Mouse (Mus musculus): ENCODE data around the gene Galr2. TPM values are rescaled to one million over a fixed set of nuclear protein-coding genes. Genes with fewer than 3 reads are reported as not detected.

Galr2 gene
- polyA plus RNA-seq, 1 experiment from 2014 or later = 0.21 TPM

DNA sequence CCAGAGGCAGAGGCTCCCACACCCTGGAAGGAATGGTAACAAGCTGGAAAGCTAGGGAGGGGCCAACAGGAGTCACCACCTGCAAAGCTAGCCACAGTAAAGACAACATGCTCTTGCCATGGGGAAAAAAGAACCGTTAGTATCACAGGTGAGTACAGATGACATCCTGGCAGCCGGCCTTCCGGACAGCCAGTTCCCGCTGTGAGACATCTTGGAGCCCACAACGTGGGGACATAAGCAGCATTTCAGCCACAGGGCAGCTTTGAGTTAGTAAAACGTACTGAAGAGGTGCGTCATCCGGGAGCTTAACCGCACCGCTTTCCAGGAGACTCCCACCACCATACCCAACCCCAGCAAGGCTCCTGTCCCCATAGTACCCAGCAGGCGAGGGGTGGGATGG lies 17.5 kb downstream of the Galr2 start:
- H3K27me3 ChIP-seq (ENCODE audit: insufficient read depth, poor library complexity, severe bottlenecking) = peaks cover 18% of the 10 kb centered on the region; the same call in 1 of the 2 replicates
- H3K4me1 ChIP-seq = peaks cover 21% of the 10 kb centered on the region
- no peak overlapping the region for H3K4me3 ChIP-seq
- 82% methylated on average over 11 of the region's 11 CpGs for WGBS
- H3K27ac ChIP-seq = no peak overlapping the region
- no peaks in the 10 kb centered on the region for H3K9me3 ChIP-seq
- DNase-seq (ENCODE audit: low spot score) = no peak
- peaks cover 94% of the 10 kb centered on the region for H3K36me3 ChIP-seq

GRCm38 (mm10) chr11:116298621-116299020 lies 17.9 kb downstream of the Galr2 start:
- Histone ChIP-seq H3K27me3 (ENCODE audit: insufficient read depth, poor library complexity, severe bottlenecking) (peaks cover 18% of the 10 kb centered on the region; the same call in 1 of the 2 replicates), H3K4me1 (peaks cover 19% of the 10 kb centered on the region), H3K9me3 (no peaks in the 10 kb centered on the region), H3K27ac (no peak overlapping the region), H3K36me3 (peaks cover 94% of the 10 kb centered on the region), H3K4me3 (no peak overlapping the region)
- no peak for DNase-seq (ENCODE audit: low spot score)
- WGBS = 83% methylated on average over 6 of the region's 6 CpGs

DNA sequence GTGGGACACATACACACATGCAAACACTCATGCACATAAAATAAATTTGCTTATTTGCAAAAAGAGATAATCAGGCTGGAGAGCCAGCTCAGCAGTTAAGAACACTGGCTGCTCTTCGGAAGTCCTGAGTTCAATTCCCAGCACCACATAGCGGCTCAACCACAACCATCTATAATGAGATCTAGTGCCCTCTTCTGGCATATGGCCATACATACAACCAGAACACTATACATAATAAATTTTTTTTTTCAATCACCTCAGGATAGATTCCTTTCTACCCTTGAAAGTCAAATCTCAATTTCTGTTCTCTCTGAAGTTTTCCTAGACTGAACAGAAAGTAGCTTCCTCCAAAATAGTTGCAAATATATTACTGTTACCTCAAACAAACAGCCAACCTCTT lies 24.7 kb downstream of the Galr2 start:
- 0 out of 2 replicates have a peak overlapping the region, but pooled peaks have one; percentile 96 for H3K4me3 ChIP-seq
- no peak for DNase-seq (ENCODE audit: low spot score)
- peaks cover 47% of the 10 kb centered on the region for H3K36me3 ChIP-seq
- WGBS = 91% methylated on average over 2 of the region's 2 CpGs
- no peaks in the 10 kb centered on the region for H3K27me3 ChIP-seq (ENCODE audit: insufficient read depth, poor library complexity, severe bottlenecking)
- no peaks in the 10 kb centered on the region for H3K9me3 ChIP-seq
- no peak overlapping the region for H3K27ac ChIP-seq
- peaks cover 9% of the 10 kb centered on the region for H3K4me1 ChIP-seq

- WGBS = 3% methylated on average over 53 of the region's 53 CpGs
- DNase-seq (ENCODE audit: low spot score) = peak; percentile 97
- H3K36me3 ChIP-seq = peaks cover 39% of the 10 kb centered on the region
- H3K4me1 ChIP-seq = peaks cover 9% of the 10 kb centered on the region
- peak overlapping the region; percentile 90 for H3K27ac ChIP-seq
- no peaks in the 10 kb centered on the region for H3K9me3 ChIP-seq
- H3K4me3 ChIP-seq = peak overlapping the region; percentile 96
- H3K27me3 ChIP-seq (ENCODE audit: insufficient read depth, poor library complexity, severe bottlenecking) = no peaks in the 10 kb centered on the region
These were observed 25.6 kb downstream of the Galr2 start for GRCm38 (mm10) chr11:116306126-116306982.

DNA sequence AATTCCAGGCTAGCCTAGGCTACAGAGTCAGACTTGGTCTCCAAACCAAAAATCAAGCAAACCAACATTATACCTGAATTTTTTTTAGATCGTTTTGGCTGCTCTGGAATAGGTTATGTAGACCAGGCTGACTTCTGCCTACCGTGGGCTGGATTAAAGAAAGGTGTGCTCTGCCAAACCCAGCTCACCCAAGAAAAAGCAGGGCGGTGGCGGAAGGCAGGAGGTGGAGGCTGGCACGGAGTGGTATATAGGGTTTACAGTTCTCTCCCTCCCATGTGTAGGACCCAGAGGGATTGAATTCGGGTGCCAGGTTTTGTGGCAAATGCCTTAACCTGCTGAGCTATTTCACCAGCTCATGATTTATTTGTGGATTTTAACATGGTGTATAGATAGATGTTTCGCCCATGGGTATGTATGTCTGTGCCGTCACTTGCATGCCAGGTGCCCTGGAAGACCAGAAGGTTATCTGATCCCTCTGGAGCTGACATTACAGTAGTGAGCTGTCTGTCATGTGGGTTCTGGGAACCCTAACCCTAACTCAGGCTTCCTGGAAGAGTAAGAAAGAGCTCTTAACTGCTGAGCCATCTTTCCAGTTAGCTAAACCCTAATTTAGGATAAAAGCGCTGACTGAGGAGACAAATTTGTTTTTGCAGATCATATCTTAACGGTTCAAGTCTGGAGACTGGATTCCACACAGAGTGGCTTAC lies 26.4 kb downstream of the Galr2 start, which contains the start of gene Exoc7:
Gene Exoc7, minus strand, starts transcription at position 215 of the 707 bp plus-strand sequence.
- H3K27me3 ChIP-seq (ENCODE audit: insufficient read depth, poor library complexity, severe bottlenecking) = no peaks in the 10 kb centered on the region
- 79% methylated on average over 10 of the region's 10 CpGs for WGBS
- peak within 1 kb of the TSS; percentile 96 for H3K4me3 ChIP-seq
- peak within 1 kb of the TSS; percentile 90 for H3K27ac ChIP-seq
- peaks cover 31% of the 10 kb centered on the region for H3K36me3 ChIP-seq
- no peak for DNase-seq (ENCODE audit: low spot score)
- peaks cover 9% of the 10 kb centered on the region for H3K4me1 ChIP-seq
- H3K9me3 ChIP-seq = no peaks in the 10 kb centered on the region

DNA sequence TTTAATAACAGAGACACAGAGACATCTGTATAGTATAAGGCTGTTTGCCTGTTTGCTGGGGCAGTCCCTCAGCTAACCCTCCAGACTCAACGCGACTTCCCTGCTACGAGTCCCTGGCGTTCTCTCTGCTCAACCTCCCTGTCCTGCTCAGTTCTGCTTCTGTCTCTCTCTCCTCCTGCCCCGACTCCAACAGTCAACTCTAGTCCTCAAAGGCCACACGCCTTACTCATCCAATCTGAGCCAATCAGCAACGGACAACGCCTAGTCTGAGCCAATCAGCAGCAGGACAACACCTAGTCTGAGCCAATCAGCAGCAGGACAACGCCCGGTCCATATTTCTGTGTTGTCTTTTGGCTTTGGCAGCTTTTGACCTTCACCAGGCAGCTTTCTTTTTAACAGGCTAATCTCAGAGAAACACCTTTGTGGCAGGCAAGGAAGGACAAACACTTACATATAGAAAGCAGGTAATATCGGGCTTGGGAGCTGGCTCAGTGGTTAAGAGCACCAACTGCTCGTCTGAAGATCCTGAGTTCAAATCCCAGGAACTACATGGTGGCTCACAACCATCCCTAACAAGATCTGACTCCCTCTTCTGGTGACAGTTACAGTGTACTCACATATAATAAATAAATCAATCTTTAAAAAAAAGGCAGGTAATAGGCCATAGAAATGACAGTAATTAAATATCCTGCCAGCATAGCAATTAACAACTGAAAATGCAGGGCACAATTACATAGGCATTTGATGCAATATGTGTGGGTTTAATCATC lies 27.2 kb downstream of the Galr2 start:
- no peak for DNase-seq (ENCODE audit: low spot score)
- WGBS = 89% methylated on average over 12 of the region's 12 CpGs
- H3K4me3 ChIP-seq = no peak overlapping the region
- no peak overlapping the region for H3K27ac ChIP-seq
- no peaks in the 10 kb centered on the region for H3K9me3 ChIP-seq
- H3K36me3 ChIP-seq = peaks cover 24% of the 10 kb centered on the region
- no peaks in the 10 kb centered on the region for H3K27me3 ChIP-seq (ENCODE audit: insufficient read depth, poor library complexity, severe bottlenecking)
- H3K4me1 ChIP-seq = peaks cover 9% of the 10 kb centered on the region

DNA sequence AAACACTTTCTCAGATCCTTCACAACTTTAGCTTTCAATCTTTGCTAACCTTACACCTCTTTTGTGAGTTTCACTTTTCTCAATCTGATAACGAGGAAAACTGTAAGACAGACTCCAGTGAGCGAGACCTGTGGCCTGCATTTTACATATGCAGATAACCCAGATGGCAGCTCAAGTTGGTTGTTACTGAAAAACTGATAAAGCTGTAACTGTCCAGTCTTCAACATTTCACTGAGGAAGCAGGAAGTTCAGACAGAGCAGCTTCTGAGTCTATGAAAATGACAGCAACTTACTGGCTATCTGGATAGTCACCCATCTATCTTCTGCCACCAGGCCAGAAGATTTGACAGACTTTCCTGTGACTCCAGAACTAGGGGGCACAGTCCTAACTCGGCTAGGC lies 28.9 kb downstream of the Galr2 start:
- H3K27ac ChIP-seq = no peak overlapping the region
- no peak overlapping the region for H3K4me3 ChIP-seq
- no peaks in the 10 kb centered on the region for H3K9me3 ChIP-seq
- H3K27me3 ChIP-seq (ENCODE audit: insufficient read depth, poor library complexity, severe bottlenecking) = no peaks in the 10 kb centered on the region
- H3K36me3 ChIP-seq = peaks cover 7% of the 10 kb centered on the region
- no peak for DNase-seq (ENCODE audit: low spot score)
- WGBS = 63% methylated on average over 3 of the region's 3 CpGs
- H3K4me1 ChIP-seq = peaks cover 9% of the 10 kb centered on the region

DNA sequence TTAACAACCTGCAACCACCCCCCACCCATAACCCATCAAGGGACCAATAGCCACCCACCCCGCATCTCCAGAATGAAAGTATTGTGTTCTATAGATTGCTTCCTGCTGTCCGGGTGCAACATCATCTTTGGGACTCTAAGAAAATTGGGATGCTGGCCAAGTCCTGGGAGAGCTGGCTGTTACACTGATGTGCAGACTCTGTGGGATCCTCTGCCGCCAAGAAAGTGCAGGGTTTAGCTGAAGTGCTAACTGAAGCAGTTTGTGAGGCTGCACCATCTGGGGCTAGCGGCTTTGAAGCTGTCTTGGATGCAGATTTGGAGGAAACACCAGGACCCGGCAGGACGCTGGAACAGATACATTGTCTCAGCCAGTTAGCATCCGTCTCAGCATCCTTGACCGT lies 30.4 kb downstream of the Galr2 start:
- WGBS = 52% methylated on average over 8 of the region's 8 CpGs
- no peak for DNase-seq (ENCODE audit: low spot score)
- Histone ChIP-seq H3K27me3 (ENCODE audit: insufficient read depth, poor library complexity, severe bottlenecking) (0 out of 2 replicates have a peak, but pooled peaks cover 5% of the 10 kb centered on the region), H3K4me3 (no peak overlapping the region), H3K4me1 (peaks cover 2% of the 10 kb centered on the region), H3K27ac (no peak overlapping the region), H3K9me3 (no peaks in the 10 kb centered on the region), H3K36me3 (no peaks in the 10 kb centered on the region)

- Histone ChIP-seq H3K27ac (no peak overlapping the region), H3K4me3 (no peak overlapping the region), H3K27me3 (ENCODE audit: insufficient read depth, poor library complexity, severe bottlenecking) (peaks cover 10% of the 10 kb centered on the region; the same call in 1 of the 2 replicates), H3K36me3 (no peaks in the 10 kb centered on the region), H3K4me1 (no peaks in the 10 kb centered on the region), H3K9me3 (no peaks in the 10 kb centered on the region)
- DNase-seq (ENCODE audit: low spot score) = no peak
- 61% methylated on average over 8 of the region's 8 CpGs for WGBS
These were observed 31.6 kb downstream of the Galr2 start for GRCm38 (mm10) chr11:116312359-116312758.

GRCm38 (mm10) chr11:116318719-116319659 lies 38.2 kb downstream of the Galr2 start:
- H3K27ac ChIP-seq = peak overlapping the region; percentile 79
- 2% methylated on average over 41 of the region's 41 CpGs for WGBS
- H3K36me3 ChIP-seq = no peaks in the 10 kb centered on the region
- H3K4me1 ChIP-seq = peaks cover 8% of the 10 kb centered on the region
- DNase-seq (ENCODE audit: low spot score) = peak; percentile 89
- peak overlapping the region; percentile 58 for H3K4me3 ChIP-seq
- H3K9me3 ChIP-seq = no peaks in the 10 kb centered on the region
- peaks cover 34% of the 10 kb centered on the region for H3K27me3 ChIP-seq (ENCODE audit: insufficient read depth, poor library complexity, severe bottlenecking)

- 57% methylated on average over 7 of the region's 7 CpGs for WGBS
- Histone ChIP-seq H3K27me3 (ENCODE audit: insufficient read depth, poor library complexity, severe bottlenecking) (peaks cover 30% of the 10 kb centered on the region), H3K36me3 (no peaks in the 10 kb centered on the region), H3K27ac (no peak overlapping the region), H3K4me3 (no peak overlapping the region), H3K4me1 (peaks cover 21% of the 10 kb centered on the region), H3K9me3 (no peaks in the 10 kb centered on the region)
- no peak for DNase-seq (ENCODE audit: low spot score)
These were observed 46.3 kb downstream of the Galr2 start for GRCm38 (mm10) chr11:116326963-116327603.

All from heart, embryonic 10.5 days (tissue).